ENCODE assay signal across 14 mouse cellular contexts in the genomic region with DNA sequence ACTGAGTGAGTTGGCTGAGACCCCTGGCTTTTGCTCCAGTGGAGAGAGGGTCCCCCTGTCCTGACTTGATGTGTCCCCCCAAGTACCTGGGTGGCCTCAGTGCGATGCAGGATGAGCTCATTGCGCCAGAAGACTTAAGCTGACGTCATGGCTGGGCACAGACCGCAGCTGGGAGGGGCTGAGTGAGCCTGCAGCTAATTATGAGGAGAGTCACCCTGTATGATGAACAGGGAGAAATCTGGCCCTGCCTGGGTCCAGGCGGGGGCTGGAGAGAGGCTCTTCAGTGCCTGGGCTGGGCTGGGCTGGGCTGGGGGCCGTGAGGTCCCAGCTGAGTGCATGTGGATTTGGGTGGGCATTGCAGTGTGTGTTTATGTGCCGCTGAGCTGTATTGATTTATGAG. TPM values are rescaled to one million over a fixed set of nuclear protein-coding genes. Genes with fewer than 3 reads are reported as not detected.
DNase-seq lines count a peak whose midpoint lies in the region; ATAC-seq and TF ChIP-seq lines count a peak whose summit lies in the region.
"Had no signal": no experiment of that assay in that cellular context is flagged by ENCODE, and none has a peak within 500 bp of the region (broad histone marks: within the 10 kb centered on the region; RNA-seq: fewer than 3 reads in every experiment).

No protein-coding gene starts in this region.

- DNase-seq in adrenal gland, postnatal 10 days = peak; percentile 51
- DNase-seq in adrenal gland, adult 18-20 months (ENCODE audit: low spot score in 2 of 2) = no peak
- DNase-seq in kidney, adult 11 months = no peak
- peak; percentile 83 for DNase-seq in brain, embryonic 14.5 days (ENCODE audit: low read depth)
- peak; percentile 39 for DNase-seq in lung, postnatal 36 days
- no peak for DNase-seq in midbrain, embryonic 10.5 days (ENCODE audit: low spot score)
- DNase-seq in left cerebral cortex, postnatal 25 days (ENCODE audit: low spot score in 2 of 2) = no peak
- DNase-seq: B cell, adult 2 months; cerebellum, postnatal 25 days; thymus, adult 2 months had no signal

- H3K4me3 ChIP-seq in kidney, embryonic 14.5 days (ENCODE audit: low read length) = no peak overlapping the region
- H3K4me3 ChIP-seq in midbrain, embryonic 10.5 days = no peak overlapping the region

- 57% methylated on average over 7 of the region's 7 CpGs for WGBS in kidney, embryonic 14.5 days
- 76% methylated on average over 7 of the region's 7 CpGs for WGBS in midbrain, embryonic 10.5 days

- H3K36me3 ChIP-seq in kidney, embryonic 14.5 days (ENCODE audit: control insufficient read depth, insufficient read depth, low read length) = no peaks in the 10 kb centered on the region
- H3K36me3 ChIP-seq in midbrain, embryonic 10.5 days = no peaks in the 10 kb centered on the region

- TF ChIP-seq CTCF in brain, embryonic 14.5 days (IDR thresholded peaks at IDR 0.05; ENCODE audit: borderline replicate concordance, extremely low read depth, insufficient read depth, insufficient read length) = no peak

- no peaks in the 10 kb centered on the region for H3K27me3 ChIP-seq in kidney, embryonic 14.5 days (ENCODE audit: control insufficient read depth, insufficient read depth, low read length)
- peaks cover 24% of the 10 kb centered on the region for H3K27me3 ChIP-seq in midbrain, embryonic 10.5 days (ENCODE audit: low read depth, poor library complexity, severe bottlenecking)
- H3K27me3 ChIP-seq: Patski had no signal

- no peak overlapping the region for H3K9ac ChIP-seq in kidney, embryonic 14.5 days (ENCODE audit: low read depth, low read length)

- no peak for TF ChIP-seq POLR2A in brain, embryonic 14.5 days (IDR thresholded peaks at IDR 0.05; ENCODE audit: borderline replicate concordance, extremely low read depth, insufficient read depth, insufficient read length, poor library complexity, severe bottlenecking)

- intact Hi-C loops in left cerebral cortex, postnatal 25 days (cut with DNase I) = no loop called here

- H3K27ac ChIP-seq in kidney, embryonic 14.5 days (ENCODE audit: low read depth, low read length) = no peak overlapping the region
- H3K27ac ChIP-seq in midbrain, embryonic 10.5 days (replicated peaks) = no peak overlapping the region

- 0 out of 2 replicates have a peak, but pooled peaks have one; percentile 22 for ATAC-seq in kidney, embryonic 14.5 days (ENCODE audit: low FRiP score, low TSS enrichment)
- ATAC-seq: hindbrain, embryonic 16.5 days; Patski had no signal

- no peaks in the 10 kb centered on the region for H3K9me3 ChIP-seq in kidney, embryonic 14.5 days (ENCODE audit: control insufficient read depth, low read length)
- no peaks in the 10 kb centered on the region for H3K9me3 ChIP-seq in midbrain, embryonic 10.5 days (replicated peaks)

- no peak overlapping the region for H3K4me2 ChIP-seq in kidney, embryonic 14.5 days (replicated peaks; ENCODE audit: low read depth, low read length)

- H3K4me1 ChIP-seq in kidney, embryonic 14.5 days (ENCODE audit: control insufficient read depth, insufficient read depth, low read length) = peaks cover 9% of the 10 kb centered on the region; the same call in 1 of the 2 replicates
- H3K4me1 ChIP-seq in midbrain, embryonic 10.5 days = peaks cover 27% of the 10 kb centered on the region

RNA-seq across cellular contexts. Expression of a gene that starts 2.6 kb away (rescaled TPM):
- 10 to 100 TPM; 39.3 to 41.3 TPM for total RNA-seq in adrenal gland, postnatal 10 days (2021)
- 100 to 1,000 TPM; 261 to 274 TPM for total RNA-seq in adrenal gland, adult 18-20 months (2021)
- 2.4 and 3.0 TPM in 2 replicates for polyA plus RNA-seq in kidney, embryonic 14.5 days (2014; fragmentation: Nextera tagmentation; extraction: Ambion mirVana)
- polyA plus RNA-seq in brain, embryonic 14.5 days (2012; rRNA removed) = 7.3 and 7.8 TPM in 2 replicates
- 6.9 and 7.5 TPM in 2 replicates for polyA plus RNA-seq in midbrain, embryonic 10.5 days (2016; fragmentation: Nextera tagmentation; extraction: Ambion mirVana)
- 10 to 100 TPM; 11.7 to 12.5 TPM for total RNA-seq in left cerebral cortex, postnatal 25 days (2021)
- total RNA-seq: neutrophil, adult 5-6 weeks had no signal

Comparison
In these comparisons a context has a peak if more than half of its experiments do, and no peak if none do; other contexts are left out.
1. DNase-seq: peak in adrenal gland, postnatal 10 days (single experiment), brain, embryonic 14.5 days (single experiment) and lung, postnatal 36 days (single experiment); none in adrenal gland, adult 18-20 months (0 of 2), kidney, adult 11 months (single experiment), midbrain, embryonic 10.5 days (single experiment) and left cerebral cortex, postnatal 25 days (0 of 2).
2. RNA of a gene that starts 2.6 kb away (total RNA-seq): 261 to 274 TPM in adrenal gland, adult 18-20 months; 39.3 to 41.3 TPM in adrenal gland, postnatal 10 days and 11.7 to 12.5 TPM in left cerebral cortex, postnatal 25 days; every median in the first group is over 4 times any median in the second.